Mouse (Mus musculus) kidney, embryonic 15.5 days (tissue): ENCODE results near the gene Gjb5. TPM values are rescaled to one million over a fixed set of nuclear protein-coding genes. Genes with fewer than 3 reads are reported as not detected.
A peak's percentile ranks its signal among the peaks of the same experiment; 100 is the strongest.

Experiments used
- ATAC-seq: fragments of 200-750 bp; cut with Nextera tagmentation; replicated peaks from 2 replicates; pipeline ENCODE4 v1.8.0; 2017; ENCODE audit warnings: moderate TSS enrichment; ENCODE audit not compliant: low FRiP score
- H3K27ac ChIP-seq: fragments of 300-500 bp; sonication (generic); 2 replicates; pipeline ENCODE4 v1.5.1; 2015; ENCODE audit warnings: mild to moderate bottlenecking, inconsistent platforms
- H3K27me3 ChIP-seq: fragments of 300-500 bp; sonication (generic); 2 replicates; pipeline ENCODE4 v1.6.1; 2015; ENCODE audit warnings: inconsistent platforms
- H3K36me3 ChIP-seq: fragments of 300-500 bp; sonication (generic); 2 replicates; pipeline ENCODE4 v1.6.1; 2015; ENCODE audit warnings: inconsistent platforms
- H3K4me1 ChIP-seq: fragments of 300-500 bp; sonication (generic); 2 replicates; pipeline ENCODE4 v1.6.1; 2015; ENCODE audit warnings: inconsistent platforms
- H3K4me2 ChIP-seq: fragments of 300-500 bp; sonication (generic); 2 replicates; pipeline ENCODE4 v1.6.1; 2015; ENCODE audit warnings: moderate library complexity, mild to moderate bottlenecking, inconsistent platforms
- H3K4me3 ChIP-seq: fragments of 300-500 bp; sonication (generic); replicated peaks from 2 replicates; pipeline ENCODE4 v1.5.1; 2015; ENCODE audit warnings: mild to moderate bottlenecking, inconsistent platforms
- H3K9ac ChIP-seq: fragments of 300-500 bp; sonication (generic); 2 replicates; pipeline ENCODE4 v1.6.1; 2015; ENCODE audit warnings: mild to moderate bottlenecking, inconsistent platforms
- H3K9me3 ChIP-seq: fragments of 300-500 bp; sonication (generic); replicated peaks from 2 replicates; pipeline ENCODE4 v1.6.1; 2016; ENCODE audit warnings: inconsistent platforms
- WGBS: fragments of 180-500 bp; shearing (Covaris S2); methylation state at CpG from one replicate; pipeline ENCODE4 v1.1.7; 2015; ENCODE audit warnings: mixed read lengths; 5-methylcytosine and 5-hydroxymethylcytosine counted together
- polyA plus RNA-seq: library from polyadenylated mRNA; unstranded; fragments of >200 nt; fragmentation: Nextera tagmentation; extraction: Ambion mirVana; gene quantifications from 2 replicates; pipeline ENCODE4 v1.2.1, GENCODE M21; 2015

Gene Gjb5
- polyA plus RNA-seq, 1 experiment from 2014 or later, result 2.4 TPM

GRCm38 (mm10) chr4:127368379-127368973, 10.5 kb upstream of the Gjb5 start:
- WGBS, result 37% methylated on average over 13 of the region's 13 CpGs
- peaks cover 9% of the 10 kb centered on the region for H3K27me3 ChIP-seq
- no peak overlapping the region for H3K9ac ChIP-seq
- no peak overlapping the region for H3K4me2 ChIP-seq
- H3K4me3 ChIP-seq, result no peak overlapping the region
- H3K9me3 ChIP-seq, result no peaks in the 10 kb centered on the region
- peaks cover 15% of the 10 kb centered on the region for H3K4me1 ChIP-seq
- no peak overlapping the region for H3K27ac ChIP-seq
- no peaks in the 10 kb centered on the region for H3K36me3 ChIP-seq
- no peak for ATAC-seq

GRCm38 (mm10) chr4:127365834-127366233, 7.9 kb upstream of the Gjb5 start:
- WGBS, result 21% methylated on average over 4 of the region's 4 CpGs
- no peak for ATAC-seq
- H3K27me3 ChIP-seq, result peaks cover 9% of the 10 kb centered on the region

GRCm38 (mm10) chr4:127365433-127365832, 7.5 kb upstream of the Gjb5 start:
- 24% methylated on average over 5 of the region's 5 CpGs for WGBS
- H3K27me3 ChIP-seq, result peaks cover 9% of the 10 kb centered on the region

More at GRCm38 (mm10) chr4:127365834-127366233, 7.9 kb upstream of the Gjb5 start:
- Histone ChIP-seq H3K27ac (no peak overlapping the region), H3K4me1 (peaks cover 14% of the 10 kb centered on the region), H3K9me3 (no peaks in the 10 kb centered on the region), H3K4me2 (no peak overlapping the region), H3K36me3 (no peaks in the 10 kb centered on the region), H3K9ac (no peak overlapping the region), H3K4me3 (no peak overlapping the region)

GRCm38 (mm10) chr4:127364431-127364830, 6.5 kb upstream of the Gjb5 start:
- H3K36me3 ChIP-seq, result no peaks in the 10 kb centered on the region
- H3K27ac ChIP-seq, result no peak overlapping the region
- peaks cover 9% of the 10 kb centered on the region for H3K27me3 ChIP-seq
- WGBS, result 56% methylated on average over 6 of the region's 6 CpGs
- H3K9ac ChIP-seq, result no peak overlapping the region
- no peaks in the 10 kb centered on the region for H3K9me3 ChIP-seq
- peaks cover 21% of the 10 kb centered on the region for H3K4me1 ChIP-seq
- no peak overlapping the region for H3K4me2 ChIP-seq
- H3K4me3 ChIP-seq, result no peak overlapping the region
- no peak for ATAC-seq

More at GRCm38 (mm10) chr4:127365433-127365832, 7.5 kb upstream of the Gjb5 start:
- Histone ChIP-seq H3K9ac (no peak overlapping the region), H3K27ac (no peak overlapping the region), H3K4me2 (no peak overlapping the region), H3K4me1 (peaks cover 14% of the 10 kb centered on the region), H3K9me3 (no peaks in the 10 kb centered on the region), H3K4me3 (no peak overlapping the region), H3K36me3 (no peaks in the 10 kb centered on the region)
- ATAC-seq, result no peak

GRCm38 (mm10) chr4:127363331-127363730, 5.3 kb upstream of the Gjb5 start:
- no peak overlapping the region for H3K9ac ChIP-seq
- H3K4me2 ChIP-seq, result no peak overlapping the region
- no peak overlapping the region for H3K27ac ChIP-seq
- ATAC-seq, result no peak
- peaks cover 19% of the 10 kb centered on the region for H3K4me1 ChIP-seq
- H3K27me3 ChIP-seq, result peaks cover 8% of the 10 kb centered on the region
- H3K9me3 ChIP-seq, result no peaks in the 10 kb centered on the region
- WGBS, result 67% methylated on average over 4 of the region's 4 CpGs
- no peak overlapping the region for H3K4me3 ChIP-seq
- H3K36me3 ChIP-seq, result no peaks in the 10 kb centered on the region

- WGBS, result 74% methylated on average over 3 of the region's 3 CpGs
These were observed 4.5 kb upstream of the Gjb5 start for GRCm38 (mm10) chr4:127362520-127362919.

GRCm38 (mm10) chr4:127354506-127355485, 3.2 kb downstream of the Gjb5 start:
- peak; percentile 17; the same call in 1 of the 2 replicates for ATAC-seq
- Histone ChIP-seq H3K4me3 (no peak overlapping the region), H3K9me3 (no peaks in the 10 kb centered on the region), H3K36me3 (no peaks in the 10 kb centered on the region), H3K9ac (no peak overlapping the region), H3K4me1 (peaks cover 44% of the 10 kb centered on the region), H3K27ac (peak overlapping the region; percentile 56), H3K27me3 (peaks cover 3% of the 10 kb centered on the region; the same call in 1 of the 2 replicates), H3K4me2 (no peak overlapping the region)
- 38% methylated on average over 15 of the region's 15 CpGs for WGBS

More at GRCm38 (mm10) chr4:127362520-127362919, 4.5 kb upstream of the Gjb5 start:
- Histone ChIP-seq H3K27me3 (peaks cover 8% of the 10 kb centered on the region; the same call in 1 of the 2 replicates), H3K36me3 (no peaks in the 10 kb centered on the region), H3K27ac (no peak overlapping the region), H3K9me3 (no peaks in the 10 kb centered on the region), H3K4me1 (peaks cover 27% of the 10 kb centered on the region), H3K9ac (no peak overlapping the region), H3K4me2 (no peak overlapping the region), H3K4me3 (no peak overlapping the region)
- ATAC-seq, result no peak

- Histone ChIP-seq H3K4me3 (no peak within 1 kb of the TSS), H3K4me2 (no peak within 1 kb of the TSS), H3K27ac (peak within 1 kb of the TSS; percentile 56), H3K9ac (no peak within 1 kb of the TSS), H3K27me3 (peaks cover 3% of the 10 kb centered on the region; the same call in 1 of the 2 replicates), H3K9me3 (no peaks in the 10 kb centered on the region), H3K4me1 (peaks cover 40% of the 10 kb centered on the region), H3K36me3 (no peaks in the 10 kb centered on the region)
- ATAC-seq, result no peak
- WGBS, result 50% methylated on average over 8 of the region's 8 CpGs
These were observed 4.0 kb downstream of the Gjb5 start, which contains the start of gene Gjb4 for GRCm38 (mm10) chr4:127353951-127354438. Gene Gjb4, minus strand, starts transcription at chr4:127354081.

GRCm38 (mm10) chr4:127352594-127352993, 5.4 kb downstream of the Gjb5 start:
- peaks cover 30% of the 10 kb centered on the region for H3K4me1 ChIP-seq
- no peak for ATAC-seq
- H3K9ac ChIP-seq, result no peak overlapping the region

GRCm38 (mm10) chr4:127349560-127350300, 8.3 kb downstream of the Gjb5 start:
- H3K9me3 ChIP-seq, result no peaks in the 10 kb centered on the region
- WGBS, result 61% methylated on average over 4 of the region's 4 CpGs
- ATAC-seq, result no peak
- H3K9ac ChIP-seq, result no peak overlapping the region
- no peaks in the 10 kb centered on the region for H3K36me3 ChIP-seq
- peaks cover 14% of the 10 kb centered on the region for H3K4me1 ChIP-seq
- no peaks in the 10 kb centered on the region for H3K27me3 ChIP-seq
- no peak overlapping the region for H3K27ac ChIP-seq
- no peak overlapping the region for H3K4me3 ChIP-seq
- no peak overlapping the region for H3K4me2 ChIP-seq

More at GRCm38 (mm10) chr4:127352594-127352993, 5.4 kb downstream of the Gjb5 start:
- Histone ChIP-seq H3K27ac (no peak overlapping the region), H3K9me3 (no peaks in the 10 kb centered on the region), H3K4me3 (no peak overlapping the region), H3K36me3 (no peaks in the 10 kb centered on the region), H3K27me3 (no peaks in the 10 kb centered on the region), H3K4me2 (no peak overlapping the region)
- WGBS, result 36% methylated on average over 1 of the region's 1 CpGs

GRCm38 (mm10) chr4:127345000-127345399, 13.0 kb downstream of the Gjb5 start:
- no peak for ATAC-seq
- H3K9me3 ChIP-seq, result no peaks in the 10 kb centered on the region
- no peak overlapping the region for H3K4me2 ChIP-seq
- H3K27ac ChIP-seq, result no peak overlapping the region
- 82% methylated on average over 5 of the region's 5 CpGs for WGBS
- no peak overlapping the region for H3K9ac ChIP-seq
- no peak overlapping the region for H3K4me3 ChIP-seq
- no peaks in the 10 kb centered on the region for H3K36me3 ChIP-seq
- H3K27me3 ChIP-seq, result no peaks in the 10 kb centered on the region
- H3K4me1 ChIP-seq, result no peaks in the 10 kb centered on the region
